Mouse (Mus musculus) embryo, embryonic 10 days (tissue): ENCODE results near the gene Ctps2.
"Not testable (repeated sequence)": the region's sequence is repeated elsewhere in the genome, so short reads cannot be mapped to it uniquely, and the experiment has no call there.

Source experiments
- DNase-seq: peaks from one replicate; pipeline ENCODE4 v3.0.0-alpha.2; 2015; ENCODE audit warnings: low spot score

Gene Ctps2

DNA sequence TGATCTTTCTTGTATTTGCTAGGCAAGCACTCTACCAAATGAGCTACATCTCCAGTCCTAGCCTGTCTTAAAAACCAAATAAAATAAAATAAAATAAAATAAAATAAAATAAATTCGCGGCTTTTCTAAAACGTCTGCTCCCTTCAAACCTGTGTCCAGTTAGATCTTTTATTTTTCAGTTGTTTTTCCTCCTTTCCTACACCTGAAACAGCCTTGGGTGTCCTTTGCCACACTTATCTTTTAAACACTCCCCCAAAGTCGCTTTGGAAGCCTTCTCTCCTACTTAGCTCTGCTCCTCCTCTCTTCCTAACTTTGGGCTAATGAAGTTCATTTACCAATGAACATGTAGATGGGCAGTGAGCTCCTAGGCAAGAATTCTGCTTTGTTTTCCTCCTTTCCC is at the start of gene Ctps2:
Ctps2 (plus strand) TSS at position 301 of the 400 bp plus-strand sequence.
- no peak for DNase-seq

- no peak for DNase-seq
These were observed 32.6 kb upstream of the Ctps2 start for GRCm38 (mm10) chrX:162868294-162868965.

DNA sequence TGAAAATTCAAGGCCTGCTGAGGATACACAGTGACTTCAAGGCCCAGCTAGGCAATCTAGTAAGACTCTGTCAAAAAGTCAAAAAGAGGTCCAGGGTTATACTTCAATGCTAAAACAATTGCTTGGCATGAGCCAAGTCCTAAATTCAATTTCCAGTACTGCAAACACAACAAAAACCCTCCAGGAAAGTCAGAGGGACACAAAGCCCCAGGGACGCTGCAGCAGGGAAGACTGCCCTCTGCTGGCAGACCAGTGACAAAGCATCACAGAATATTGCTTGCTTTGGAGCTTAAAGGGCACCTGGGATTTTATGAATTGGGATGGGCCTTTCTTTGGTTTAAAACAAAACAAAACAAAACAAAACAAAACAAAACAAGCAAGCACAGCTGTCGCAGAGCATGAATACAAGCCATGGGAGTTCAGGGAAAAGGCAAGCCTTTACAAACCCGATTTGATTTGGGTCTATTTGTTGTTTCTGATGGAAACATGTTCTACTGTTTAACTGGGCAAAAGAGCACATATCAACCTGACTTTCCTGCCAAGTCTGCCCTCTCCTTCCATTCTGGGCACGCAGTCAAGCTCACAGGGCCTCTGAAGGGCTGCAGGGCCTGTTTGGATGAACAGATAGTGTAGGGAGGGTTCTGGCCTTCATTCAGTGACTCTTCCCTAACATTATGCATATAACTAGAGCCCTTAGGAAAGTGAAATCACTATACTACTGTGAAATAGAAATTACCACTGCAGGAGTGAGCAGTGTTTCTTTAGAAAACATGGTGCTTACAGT is 29.1 kb upstream of the Ctps2 start:
- peak; percentile 45 for DNase-seq

DNA sequence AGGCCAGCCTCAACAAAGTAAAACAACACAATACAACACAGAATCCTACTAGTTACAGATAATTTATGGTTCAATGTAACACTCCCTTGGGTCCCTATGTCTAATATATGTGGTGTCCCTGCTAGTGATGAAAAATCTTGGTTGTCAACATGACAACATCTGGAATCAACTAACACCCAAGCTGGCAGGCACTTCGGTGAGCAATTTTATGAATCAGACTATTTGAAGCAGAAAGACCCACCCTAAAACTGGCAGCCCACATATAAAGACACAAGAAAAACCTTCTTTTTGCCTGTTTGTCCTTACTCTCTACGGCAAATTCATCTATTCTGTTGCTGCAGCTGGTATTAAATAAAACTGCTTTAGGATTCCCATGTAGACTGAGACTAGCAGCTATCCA is 27.3 kb upstream of the Ctps2 start:
- DNase-seq, result no peak

- DNase-seq, result no peak
These were observed 22.8 kb upstream of the Ctps2 start for GRCm38 (mm10) chrX:162878236-162878635.

GRCm38 (mm10) chrX:162887931-162888511 is 13.0 kb upstream of the Ctps2 start, which contains the start of gene Syap1:
Gene Syap1 (minus strand): TSS chrX:162888447.
- DNase-seq, result peak; percentile 87

- DNase-seq, result not testable (repeated sequence)
These were observed 12.3 kb upstream of the Ctps2 start for GRCm38 (mm10) chrX:162888575-162889223.

DNA sequence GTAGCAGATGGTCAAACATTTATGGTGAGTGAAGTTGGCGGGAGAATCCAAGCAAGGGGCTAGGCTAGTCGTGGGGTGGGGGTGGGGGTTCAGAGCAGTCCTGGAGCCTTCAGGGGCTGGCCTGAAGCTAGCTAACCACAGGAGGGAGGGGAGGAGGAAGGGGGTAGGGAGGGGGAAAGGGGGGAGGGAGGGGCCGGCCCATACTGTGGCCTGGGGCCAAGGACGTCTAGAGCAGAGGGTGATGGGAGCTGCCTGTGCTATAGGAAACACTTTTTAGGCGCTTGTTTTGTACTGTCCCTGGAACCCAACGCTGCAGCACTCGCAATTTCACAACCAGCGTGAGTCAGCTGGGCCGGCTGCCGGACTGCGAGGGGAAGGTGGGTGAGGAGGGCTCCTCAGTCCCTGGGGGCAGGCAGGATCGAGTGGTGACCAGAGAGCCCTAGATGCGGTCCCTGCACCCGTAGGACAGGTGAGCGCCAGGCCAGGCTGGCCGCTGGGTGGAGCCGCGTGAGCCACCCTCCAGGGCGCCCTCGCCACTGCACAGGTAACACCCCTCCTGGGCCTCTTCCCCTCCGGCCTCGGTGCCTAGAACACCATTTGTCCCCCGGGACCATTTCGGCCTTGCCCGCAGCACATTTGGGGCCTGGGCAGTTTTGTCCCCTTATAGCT is 467 bp downstream of the Ctps2 start:
- DNase-seq, result peak; percentile 47

GRCm38 (mm10) chrX:162902040-162902734 is 1.1 kb downstream of the Ctps2 start:
- peak; percentile 16 for DNase-seq

DNA sequence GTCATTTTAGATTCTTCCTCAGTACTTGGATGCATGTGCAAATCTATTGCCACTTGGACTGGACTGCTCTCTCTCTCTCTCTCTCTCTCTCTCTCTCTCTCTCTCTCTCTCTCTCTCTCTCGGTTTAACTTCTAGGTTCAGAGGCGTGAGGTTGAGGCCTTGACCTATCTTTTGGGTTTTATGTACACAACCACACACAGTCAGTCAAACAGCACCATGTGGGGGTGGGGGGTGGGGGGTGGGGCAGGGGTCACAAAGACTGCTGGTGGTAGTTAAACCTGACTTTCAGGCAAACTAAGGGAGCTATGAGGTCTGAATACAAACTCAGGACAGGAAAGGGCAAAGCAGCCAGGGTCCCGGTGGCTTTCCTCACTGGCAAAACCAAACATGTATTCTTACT is 6.5 kb downstream of the Ctps2 start:
- DNase-seq, result no peak

DNA sequence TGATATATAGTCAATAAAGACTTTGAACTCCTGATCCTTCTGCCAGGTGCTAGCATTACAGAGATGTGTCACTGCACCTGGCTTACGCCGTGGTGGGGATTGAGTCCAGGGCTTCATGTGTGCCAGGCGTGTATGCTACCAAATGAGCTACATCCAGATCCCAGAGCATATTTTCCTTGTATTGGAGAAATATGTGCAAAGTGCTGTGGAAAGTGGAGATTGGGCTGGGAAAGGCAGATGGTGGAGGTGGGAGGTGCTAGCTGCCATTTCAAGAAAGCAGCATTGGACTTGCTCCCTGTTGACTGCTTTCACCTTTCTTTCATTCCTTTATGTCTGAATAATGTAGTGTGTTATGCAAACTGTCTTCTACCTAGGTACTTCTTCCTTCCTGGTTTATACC is 12.6 kb downstream of the Ctps2 start:
- no peak for DNase-seq

GRCm38 (mm10) chrX:162915697-162916096 is 14.7 kb downstream of the Ctps2 start:
- peak; percentile 72 for DNase-seq

- no peak for DNase-seq
These were observed 20.6 kb downstream of the Ctps2 start for GRCm38 (mm10) chrX:162921487-162922125.

- no peak for DNase-seq
These were observed 30.4 kb downstream of the Ctps2 start for GRCm38 (mm10) chrX:162931467-162931866.

GRCm38 (mm10) chrX:162942027-162942426 is 41.0 kb downstream of the Ctps2 start:
- no peak for DNase-seq

DNA sequence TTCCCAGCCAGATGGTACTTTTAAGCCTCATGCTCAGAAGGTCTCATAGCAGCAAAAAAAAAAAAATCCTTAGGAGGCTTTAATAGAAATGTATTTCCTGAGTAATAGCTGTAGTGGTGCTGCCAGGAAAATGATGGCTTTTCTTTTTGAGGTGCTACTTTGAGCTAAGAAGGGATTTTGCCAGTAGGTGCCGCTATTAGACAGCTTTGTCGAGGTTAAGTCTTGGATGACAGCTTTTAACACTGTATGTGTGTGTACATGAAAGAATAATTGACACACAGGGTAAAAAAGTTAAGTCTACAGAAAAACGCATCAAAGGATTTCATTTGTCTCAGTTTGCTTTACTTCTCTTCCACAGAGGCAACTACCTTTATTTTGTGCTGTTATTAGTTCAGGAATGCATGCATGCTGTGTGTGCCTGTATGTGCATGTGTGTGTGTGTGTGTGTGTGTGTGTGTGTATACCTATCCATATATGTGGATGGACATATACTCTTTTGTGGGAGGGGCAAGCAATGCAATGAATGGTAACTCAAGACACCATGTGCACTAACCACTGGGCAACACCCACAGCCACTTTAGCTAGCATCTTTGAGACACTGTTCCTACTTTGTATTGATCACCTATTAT is 48.9 kb downstream of the Ctps2 start:
- DNase-seq, result peak; percentile 35

GRCm38 (mm10) chrX:162957921-162958320 is 56.9 kb downstream of the Ctps2 start:
- DNase-seq, result no peak

GRCm38 (mm10) chrX:162963840-162964239 is 62.8 kb downstream of the Ctps2 start:
- DNase-seq, result no peak

GRCm38 (mm10) chrX:162964383-162964782 is 63.3 kb downstream of the Ctps2 start, which contains the start of gene S100g:
Gene S100g (minus strand): TSS chrX:162964599.
- DNase-seq, result no peak

DNA sequence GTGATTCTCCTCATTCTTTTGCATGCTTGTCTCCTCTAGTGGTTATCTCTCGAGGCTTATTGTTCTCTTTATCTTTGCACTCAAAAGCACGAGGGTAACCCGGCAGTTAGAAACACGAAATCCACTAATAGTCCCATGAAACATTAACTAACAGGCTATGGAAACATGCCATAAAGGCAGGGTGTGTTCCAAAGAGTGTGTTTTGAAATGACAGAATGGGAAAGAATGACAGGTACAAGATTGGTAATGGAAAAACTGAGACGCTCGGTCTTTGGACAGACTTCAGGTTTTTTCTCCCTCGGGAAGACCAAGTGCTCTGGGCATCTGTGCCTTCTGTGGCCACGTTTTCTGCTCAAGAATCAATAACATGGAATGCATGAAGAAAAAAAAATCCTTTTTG is 66.4 kb downstream of the Ctps2 start:
- DNase-seq, result no peak
